Comparison of ENCODE assay signal across 9 mouse cellular contexts in the genomic region with DNA sequence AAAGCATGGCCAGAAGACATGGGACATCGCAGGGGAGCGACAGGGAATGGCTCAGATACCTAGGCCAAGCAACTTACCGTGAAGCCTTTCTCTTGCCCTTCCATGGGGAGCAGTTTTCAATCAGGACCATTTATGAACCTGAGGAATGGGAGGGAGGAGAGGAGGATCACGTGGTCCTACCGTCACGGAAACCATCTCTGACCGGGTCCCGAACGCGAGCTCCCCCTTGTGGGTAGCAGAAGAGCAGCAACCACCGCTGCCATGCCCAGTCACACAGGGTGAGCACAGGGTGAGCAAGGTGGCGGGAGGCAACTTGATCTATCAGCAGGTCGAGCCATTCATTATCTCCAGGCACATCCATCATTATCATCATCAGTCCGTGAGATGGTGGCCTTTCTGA. TPM values are rescaled to one million over a fixed set of nuclear protein-coding genes. Genes with fewer than 3 reads are reported as not detected.
DNase-seq lines count a peak whose midpoint lies in the region; TF ChIP-seq lines count a peak whose summit lies in the region.
"Had no signal": no experiment of that assay in that cellular context is flagged by ENCODE, and none has a peak within 500 bp of the region (broad histone marks: within the 10 kb centered on the region; RNA-seq: fewer than 3 reads in every experiment).

No protein-coding gene starts in this region.

- TF ChIP-seq CTCF in left cerebral cortex, adult 2 months (IDR thresholded peaks at IDR 0.05): peak; percentile 66

- DNase-seq in left cerebral cortex, adult 2 months (ENCODE audit: extremely low spot score in 1 of 2, low spot score in 2 of 2): peak in 1 of 2 experiments; percentile 47
- no peak for DNase-seq in left cerebral cortex, adult 11 months (ENCODE audit: low spot score)
- DNase-seq in ZHBTc4 (ENCODE audit: low read depth, low spot score): peak; percentile 88
- peak; percentile 73 to 75 for DNase-seq in cerebellum, postnatal 36 days
- DNase-seq in kidney, adult 8-10 months: peak; percentile 13 to 52
- peak; percentile 56 to 78 for DNase-seq in lung, postnatal 4 days
- DNase-seq in spleen, postnatal 4 days (ENCODE audit: low spot score in 2 of 2): peak; percentile 67 to 89
- no peak for DNase-seq in right cerebral cortex, postnatal 10 days (ENCODE audit: low spot score in 2 of 2)

- no peak overlapping the region for H3K4me3 ChIP-seq in left cerebral cortex, adult 2 months
- H3K4me3 ChIP-seq: midbrain, embryonic 12.5 days had no signal

- intact Hi-C loops in left cerebral cortex, adult 2 months (cut with DNase I): no loop called here

- no peak overlapping the region for H3K27ac ChIP-seq in left cerebral cortex, adult 2 months
- H3K27ac ChIP-seq: midbrain, embryonic 12.5 days had no signal

RNA-seq across cellular contexts. Expression of a gene that starts 56.5 kb away (rescaled TPM):
- 10 to 100 TPM; 13.9 to 17.3 TPM for total RNA-seq in left cerebral cortex, adult 2 months (2021)

Comparison
In these comparisons a context has a peak if more than half of its experiments do, and no peak if none do; other contexts are left out.
1. DNase-seq: peak in ZHBTc4 (single experiment), cerebellum, postnatal 36 days (2 of 2), kidney, adult 8-10 months (2 of 2), lung, postnatal 4 days (2 of 2) and spleen, postnatal 4 days (2 of 2); none in left cerebral cortex, adult 11 months (single experiment) and right cerebral cortex, postnatal 10 days (0 of 2).